Mouse (Mus musculus) MEL (cell line): Measurements from ENCODE around the gene Samm50. TPM values are rescaled to one million over a fixed set of nuclear protein-coding genes. Genes with fewer than 3 reads are reported as not detected.

Experiments used
- DNase-seq: peaks from one replicate; pipeline ENCODE4 v3.0.0; 2011; ENCODE audit warnings: low read depth, low spot score
- H3K27ac ChIP-seq: 2 replicates; pipeline ENCODE4 v1.5.1; 2012; ENCODE audit warnings: low read depth, mild to moderate bottlenecking, control low read depth, low read length, moderate library complexity; ENCODE audit not compliant: control insufficient read depth
- H3K27me3 ChIP-seq, 2 experiments: fragments of 150-350 bp in 1 of 2; sonication (generic) in 1 of 2; 2 replicates each; pipeline ENCODE4 v1.6.1; 2012; ENCODE audit warnings: low read length in 2 of 2, mild to moderate bottlenecking in 2 of 2, improper control_type of control experiment in 1 of 2, moderate library complexity in 1 of 2; ENCODE audit not compliant: insufficient read depth in 2 of 2, control insufficient read depth in 1 of 2
- H3K36me3 ChIP-seq, 2 experiments: 2 replicates each; pipeline ENCODE4 v1.6.1; 2012 to 2014; ENCODE audit warnings: low read length in 2 of 2, improper control_type of control experiment in 1 of 2, inconsistent platforms in 1 of 2, mild to moderate bottlenecking in 1 of 2; ENCODE audit not compliant: insufficient read depth in 2 of 2, control insufficient read depth in 1 of 2
- H3K4me1 ChIP-seq, 2 experiments: fragments of 150-350 bp in 1 of 2; sonication (generic) in 1 of 2; 2 replicates each; pipeline ENCODE4 v1.6.1; 2012; ENCODE audit warnings: low read length in 2 of 2, improper control_type of control experiment in 1 of 2, mild to moderate bottlenecking in 1 of 2; ENCODE audit not compliant: insufficient read depth in 2 of 2, control insufficient read depth in 1 of 2
- H3K4me3 ChIP-seq, 2 experiments: fragments of 150-350 bp in 1 of 2; sonication (generic) in 1 of 2; 2 replicates each; pipeline ENCODE4 v1.5.1; 2012; ENCODE audit warnings: low read depth in 2 of 2, low read length in 2 of 2, mild to moderate bottlenecking in 2 of 2, moderate library complexity in 2 of 2, control low read depth in 1 of 2, improper control_type of control experiment in 1 of 2; ENCODE audit not compliant: control insufficient read depth in 1 of 2, insufficient read depth in 1 of 2
- H3K79me2 ChIP-seq: 2 replicates; pipeline ENCODE4 v1.6.1; 2012; ENCODE audit warnings: mild to moderate bottlenecking, low read length, moderate library complexity; ENCODE audit not compliant: control insufficient read depth, poor library complexity, insufficient read depth
- H3K9ac ChIP-seq: 2 replicates; pipeline ENCODE4 v1.6.1; 2012; ENCODE audit warnings: low read depth, mild to moderate bottlenecking, control low read depth, low read length, moderate library complexity; ENCODE audit not compliant: control insufficient read depth, poor library complexity, severe bottlenecking
- H3K9me3 ChIP-seq: fragments of 150-350 bp; sonication (generic); replicated peaks from 2 replicates; pipeline ENCODE4 v1.6.1; 2012; ENCODE audit warnings: mild to moderate bottlenecking, low read length, improper control_type of control experiment, moderate library complexity; ENCODE audit not compliant: insufficient read depth
- CHD1 ChIP-seq: IDR thresholded peaks from 2 replicates; pipeline ENCODE4 v1.6.1; 2012; ENCODE audit warnings: low read depth, mild to moderate bottlenecking, inconsistent platforms, low read length, improper control_type of control experiment
- CHD2 ChIP-seq: IDR thresholded peaks from 2 replicates; pipeline ENCODE4 v1.6.1; 2011; ENCODE audit warnings: low read length, improper control_type of control experiment
- ELF1 ChIP-seq: IDR thresholded peaks from 2 replicates; pipeline ENCODE4 v1.6.1; 2014; ENCODE audit warnings: low read depth, mild to moderate bottlenecking, inconsistent platforms, low read length, improper control_type of control experiment, moderate library complexity
- EP300 ChIP-seq, 2 experiments: IDR thresholded peaks; 2 replicates each; pipeline ENCODE4 v1.6.1; 2011; ENCODE audit warnings: improper control_type of control experiment in 2 of 2, low read length in 2 of 2, low read depth in 1 of 2, mild to moderate bottlenecking in 1 of 2
- HCFC1 ChIP-seq: IDR thresholded peaks from 2 replicates; pipeline ENCODE4 v1.6.1; 2012; ENCODE audit warnings: low read depth, mild to moderate bottlenecking, inconsistent platforms, low read length, improper control_type of control experiment, moderate library complexity
- JUND ChIP-seq: IDR thresholded peaks from 2 replicates; pipeline ENCODE4 v1.6.1; 2011; ENCODE audit warnings: low read depth, mild to moderate bottlenecking, improper control_type of control experiment, low read length
- MAFK ChIP-seq: IDR thresholded peaks from 2 replicates; pipeline ENCODE4 v1.6.1; 2011; ENCODE audit warnings: low read depth, mild to moderate bottlenecking, low read length, improper control_type of control experiment, borderline replicate concordance
- MYB ChIP-seq: IDR thresholded peaks from 2 replicates; pipeline ENCODE4 v1.6.1; 2011; ENCODE audit warnings: mild to moderate bottlenecking, low read depth, low read length, improper control_type of control experiment
- MYC ChIP-seq: IDR thresholded peaks from 2 replicates; pipeline ENCODE4 v1.6.1; 2011; ENCODE audit warnings: low read depth, mild to moderate bottlenecking, low read length, improper control_type of control experiment, moderate library complexity
- NRF1 ChIP-seq: IDR thresholded peaks from 2 replicates; pipeline ENCODE4 v1.6.1; 2014; ENCODE audit warnings: low read depth, mild to moderate bottlenecking, inconsistent platforms, low read length, improper control_type of control experiment, moderate library complexity; ENCODE audit not compliant: poor library complexity, insufficient read depth, severe bottlenecking
- POLR2A ChIP-seq, 2 experiments: IDR thresholded peaks; 2 replicates each; pipeline ENCODE4 v1.6.1; 2011 to 2012; ENCODE audit warnings: low read length in 2 of 2, mild to moderate bottlenecking in 2 of 2, control low read depth in 1 of 2, improper control_type of control experiment in 1 of 2, low read depth in 1 of 2, moderate library complexity in 1 of 2; ENCODE audit not compliant: control insufficient read depth in 1 of 2, insufficient read depth in 1 of 2, poor library complexity in 1 of 2
- POLR2AphosphoS2 ChIP-seq: IDR thresholded peaks from 2 replicates; pipeline ENCODE4 v1.6.1; 2011; ENCODE audit warnings: low read length, improper control_type of control experiment
- SMC3 ChIP-seq: IDR thresholded peaks from 2 replicates; pipeline ENCODE4 v1.6.1; 2011; ENCODE audit warnings: low read depth, low read length, improper control_type of control experiment
- TAL1 ChIP-seq: IDR thresholded peaks from 2 replicates; pipeline ENCODE4 v1.6.1; 2012; ENCODE audit warnings: mild to moderate bottlenecking, inconsistent platforms, low read length, moderate library complexity, mixed read lengths
- TCF12 ChIP-seq: IDR thresholded peaks from 2 replicates; pipeline ENCODE4 v1.6.1; 2014; ENCODE audit warnings: low read depth, mild to moderate bottlenecking, inconsistent platforms, low read length, improper control_type of control experiment, moderate library complexity
- USF1 ChIP-seq: IDR thresholded peaks from 2 replicates; pipeline ENCODE4 v1.6.1; 2014; ENCODE audit warnings: low read depth, mild to moderate bottlenecking, inconsistent platforms, low read length, improper control_type of control experiment, moderate library complexity
- USF2 ChIP-seq, 2 experiments: IDR thresholded peaks; 2 replicates each; pipeline ENCODE4 v1.6.1; 2011 to 2012; ENCODE audit warnings: improper control_type of control experiment in 2 of 2, low read length in 2 of 2, borderline replicate concordance in 1 of 2, inconsistent platforms in 1 of 2, low read depth in 1 of 2, mild to moderate bottlenecking in 1 of 2; ENCODE audit not compliant: insufficient read depth in 1 of 2
- ZKSCAN1 ChIP-seq: IDR thresholded peaks from 2 replicates; pipeline ENCODE4 v1.6.1; 2012; ENCODE audit warnings: low read depth, mild to moderate bottlenecking, inconsistent platforms, low read length, improper control_type of control experiment, moderate library complexity
- polyA plus RNA-seq, 2 experiments: library from polyadenylated mRNA; stranded (reverse) in 1 of 2; unstranded in 1 of 2; fragments of >175 nt in 1 of 2; fragments of >200 nt in 1 of 2; gene quantifications; 2 replicates each; pipeline versions ENCODE4 v1.2.1 to v1.2.4; 2012; ENCODE audit warnings: low replicate concordance in 2 of 2, low read depth in 1 of 2; ENCODE audit not compliant: insufficient read length in 2 of 2, insufficient read depth in 1 of 2, missing spikeins in 1 of 2
- total RNA-seq: library from RNA; depleted of rRNA; stranded (reverse); fragments of 300-350 nt; gene quantifications from 2 replicates; pipeline ENCODE4 v1.2.3, GENCODE M21; 2012

The Samm50 gene
- total and polyA plus RNA-seq, 3 experiments: 62.4 to 190 TPM; not detected in 1

DNA sequence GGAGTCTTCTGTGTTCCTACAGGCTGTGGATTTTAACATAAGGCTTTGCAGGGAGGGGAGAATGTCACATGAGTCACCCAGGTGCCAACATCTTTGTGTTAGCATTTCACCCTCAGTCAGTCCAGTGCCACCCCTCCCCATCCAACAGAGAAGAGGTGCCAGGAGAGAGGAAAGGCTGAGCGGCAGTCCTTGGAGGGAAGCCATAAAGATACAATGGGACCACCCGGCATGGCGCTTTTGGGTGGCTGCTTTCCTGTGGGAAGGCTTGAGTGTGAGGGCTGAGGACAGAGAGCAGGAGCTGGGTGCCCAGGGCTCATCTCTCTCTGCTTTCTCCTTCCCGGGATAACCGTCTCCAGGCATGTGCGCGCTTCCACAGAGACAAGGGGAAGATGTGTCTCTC is 53.1 kb downstream of the Samm50 start:
- H3K79me2 ChIP-seq: peaks cover 7% of the 10 kb centered on the region; the same call in 1 of the 2 replicates
- no peak overlapping the region for H3K27ac ChIP-seq
- H3K9ac ChIP-seq: no peak overlapping the region

DNA sequence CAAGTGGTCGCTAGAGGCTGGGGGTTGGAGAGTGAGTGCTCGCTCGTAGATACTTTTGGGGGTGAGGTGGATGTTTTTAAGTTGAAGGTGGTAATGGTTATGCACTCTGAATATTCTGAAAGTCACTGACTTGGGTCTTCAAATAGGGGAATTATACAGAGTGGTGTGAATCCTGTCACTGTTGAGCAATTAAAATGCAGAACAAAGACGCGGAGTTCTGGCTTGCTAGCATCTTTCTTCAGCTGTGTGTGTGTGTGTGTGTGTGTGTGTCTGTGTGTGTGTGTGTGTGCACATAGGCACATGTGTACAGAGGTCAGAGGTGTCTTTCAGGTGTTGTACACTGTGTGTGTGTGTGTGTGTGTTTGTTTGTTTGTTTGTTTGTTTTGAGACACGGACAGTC is 54.2 kb downstream of the Samm50 start:
- no peak for DNase-seq
- no peak overlapping the region for H3K27ac ChIP-seq
- H3K36me3 ChIP-seq: no peaks in the 10 kb centered on the region; a peak in 2 of 4 replicates
- peaks cover 4% of the 10 kb centered on the region; the same call in 1 of the 2 replicates for H3K79me2 ChIP-seq
- TF ChIP-seq TCF12 (no peak), CHD1 (no peak), POLR2AphosphoS2 (no peak), POLR2A (IDR thresholded peaks at IDR 0.05; ENCODE audit: control insufficient read depth in 1 of 2, insufficient read depth in 1 of 2, low read depth in 1 of 2, low read length in 2 of 2, poor library complexity in 1 of 2) (no peak), ELF1 (no peak), MYB (no peak), NRF1 (no peak), USF2 (IDR thresholded peaks at IDR 0.05; ENCODE audit: borderline replicate concordance in 1 of 2, insufficient read depth in 1 of 2, low read depth in 1 of 2, low read length in 2 of 2) (no peak), JUND (no peak), CHD2 (no peak), USF1 (no peak), MYC (no peak), EP300 (IDR thresholded peaks at IDR 0.05; ENCODE audit: low read depth in 1 of 2, low read length in 2 of 2) (no peak), MAFK (no peak), HCFC1 (no peak), ZKSCAN1 (no peak)
- TF ChIP-seq, all 39 proteins: peak for 0
- no peak overlapping the region for H3K4me3 ChIP-seq
- no peak overlapping the region for H3K9ac ChIP-seq
- H3K27me3 ChIP-seq: no peaks in the 10 kb centered on the region
- H3K9me3 ChIP-seq: no peaks in the 10 kb centered on the region
- no peaks in the 10 kb centered on the region for H3K4me1 ChIP-seq

More for the DNA sequence above, 53.1 kb downstream of the Samm50 start:
- Histone ChIP-seq H3K4me1 (no peaks in the 10 kb centered on the region), H3K27me3 (no peaks in the 10 kb centered on the region), H3K36me3 (no peaks in the 10 kb centered on the region; a peak in 2 of 4 replicates), H3K9me3 (no peaks in the 10 kb centered on the region), H3K4me3 (no peak overlapping the region)
- no peak for DNase-seq
- TF ChIP-seq TAL1 (no peak), JUND (no peak), POLR2AphosphoS2 (no peak), TCF12 (no peak), SMC3 (no peak), MYB (no peak)
